Mouse (Mus musculus): ENCODE measurements around the gene Mink1. TPM values are rescaled to one million over a fixed set of nuclear protein-coding genes. Genes with fewer than 3 reads are reported as not detected.

The Mink1 gene
- polyA plus RNA-seq, 1 experiment from 2014 or later, result 17.9 TPM

DNA sequence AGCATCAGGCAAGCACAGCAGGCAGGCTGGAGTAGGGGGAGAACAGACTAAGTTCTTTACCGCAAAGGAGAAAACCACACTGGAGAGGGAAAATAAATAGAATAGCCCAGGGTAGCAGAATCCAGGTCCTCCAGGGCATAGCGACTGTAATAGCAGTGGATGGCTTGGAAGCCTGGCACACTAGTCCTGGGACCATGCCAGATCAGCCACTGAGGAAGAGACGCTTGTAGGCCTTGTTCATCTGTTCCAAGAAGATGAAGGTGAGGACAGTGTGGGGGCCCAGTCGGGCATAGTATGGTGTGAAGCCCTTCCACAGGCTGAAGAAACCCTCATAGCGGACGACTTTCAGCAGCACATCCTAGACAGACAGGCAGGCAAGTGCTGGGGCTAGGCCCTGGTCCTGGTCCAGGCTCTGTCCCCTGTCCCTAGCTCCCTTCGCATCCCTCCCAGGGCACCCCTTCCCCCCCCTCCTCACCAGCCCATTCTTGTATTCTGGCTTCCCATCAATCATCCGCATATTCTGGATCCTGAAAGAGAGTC, 82.0 kb downstream of the Mink1 start:
- H3K9ac ChIP-seq, result no peak overlapping the region

DNA sequence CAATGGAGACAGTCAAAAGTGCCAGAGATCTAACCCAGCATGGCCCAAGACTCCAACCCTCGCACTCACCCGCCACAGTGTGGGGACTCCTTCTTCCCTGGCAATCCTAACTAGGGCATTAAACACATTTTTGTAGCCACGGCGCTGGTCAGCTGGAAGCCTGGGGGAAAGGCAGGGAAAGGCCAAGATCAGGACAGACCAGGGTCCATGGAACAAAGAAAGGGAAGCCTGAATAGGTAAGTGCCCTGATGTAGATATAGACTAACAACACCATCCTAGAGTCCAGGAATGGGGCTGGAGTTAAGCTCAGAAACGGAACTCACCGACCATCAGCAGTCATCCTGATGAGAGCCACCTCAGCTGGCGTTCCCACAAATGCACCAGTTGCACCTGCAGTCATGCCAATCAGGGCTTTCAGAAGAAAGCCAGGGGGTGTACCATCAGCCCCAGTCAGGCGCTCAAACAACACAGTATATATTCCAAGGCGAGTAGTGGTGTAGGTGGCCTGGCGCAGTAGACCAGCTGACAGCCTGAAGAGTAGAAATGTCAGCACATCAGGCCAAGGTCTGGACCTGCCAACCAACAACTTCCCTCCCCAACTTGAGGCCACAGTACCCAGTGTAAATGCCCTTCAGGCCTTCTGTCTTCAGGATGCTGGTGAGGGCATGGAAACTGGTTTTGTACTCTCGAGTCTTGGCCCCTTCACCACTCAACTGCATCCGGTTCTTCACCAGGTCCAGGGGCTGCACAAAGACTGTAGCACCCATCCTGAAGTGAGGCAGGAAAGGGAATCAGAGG, 83.0 kb downstream of the Mink1 start:
- H3K36me3 ChIP-seq (replicated peaks), result peaks cover 28% of the 10 kb centered on the region
- peak overlapping the region; percentile 80 for H3K4me3 ChIP-seq
- H3K9me3 ChIP-seq, result no peaks in the 10 kb centered on the region
- H3K9ac ChIP-seq, result peak overlapping the region; percentile 85
- no peak; the same call in 1 of the 2 replicates for ATAC-seq (replicated peaks)
- peaks cover 33% of the 10 kb centered on the region for H3K4me1 ChIP-seq
- H3K4me2 ChIP-seq, result peak overlapping the region; percentile 84
- 93% methylated on average over 12 of the region's 12 CpGs for WGBS
- H3K27me3 ChIP-seq (replicated peaks), result no peaks in the 10 kb centered on the region
- peak overlapping the region; percentile 95; the same call in 1 of the 2 replicates for H3K27ac ChIP-seq

More for the DNA sequence above, 82.0 kb downstream of the Mink1 start:
- peaks cover 33% of the 10 kb centered on the region for H3K4me1 ChIP-seq
- no peaks in the 10 kb centered on the region for H3K27me3 ChIP-seq (replicated peaks)
- WGBS, result 96% methylated on average over 8 of the region's 8 CpGs
- no peak overlapping the region for H3K27ac ChIP-seq
- ATAC-seq (replicated peaks), result no peak
- no peak overlapping the region for H3K4me2 ChIP-seq
- peaks cover 19% of the 10 kb centered on the region for H3K36me3 ChIP-seq (replicated peaks)
- no peaks in the 10 kb centered on the region for H3K9me3 ChIP-seq
- no peak overlapping the region for H3K4me3 ChIP-seq

DNA sequence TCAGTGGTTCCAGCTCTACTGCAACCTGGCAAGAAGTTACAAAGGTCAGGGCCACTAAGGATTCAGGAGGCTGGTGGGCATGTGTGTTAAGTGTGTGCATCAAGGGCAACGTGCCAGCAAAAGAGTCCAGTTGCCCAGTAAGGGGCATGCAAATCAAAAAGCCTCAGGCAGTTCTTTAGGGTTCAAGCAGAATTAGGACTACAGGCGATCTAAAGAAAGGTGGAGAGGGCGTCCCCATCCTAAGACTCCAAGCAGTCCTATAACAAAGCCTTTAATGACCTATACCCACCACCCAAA, 83.5 kb downstream of the Mink1 start:
- H3K27me3 ChIP-seq (replicated peaks), result no peaks in the 10 kb centered on the region
- no peaks in the 10 kb centered on the region for H3K9me3 ChIP-seq
- H3K9ac ChIP-seq, result peak overlapping the region; percentile 85
- H3K4me1 ChIP-seq, result peaks cover 38% of the 10 kb centered on the region
- H3K4me3 ChIP-seq, result peak overlapping the region; percentile 80
- peaks cover 33% of the 10 kb centered on the region for H3K36me3 ChIP-seq (replicated peaks)
- peak overlapping the region; percentile 84 for H3K4me2 ChIP-seq
- WGBS, result 12% methylated on average over 3 of the region's 3 CpGs
- peak overlapping the region; percentile 95 for H3K27ac ChIP-seq
- ATAC-seq (replicated peaks), result no peak; the same call in 1 of the 2 replicates

DNA sequence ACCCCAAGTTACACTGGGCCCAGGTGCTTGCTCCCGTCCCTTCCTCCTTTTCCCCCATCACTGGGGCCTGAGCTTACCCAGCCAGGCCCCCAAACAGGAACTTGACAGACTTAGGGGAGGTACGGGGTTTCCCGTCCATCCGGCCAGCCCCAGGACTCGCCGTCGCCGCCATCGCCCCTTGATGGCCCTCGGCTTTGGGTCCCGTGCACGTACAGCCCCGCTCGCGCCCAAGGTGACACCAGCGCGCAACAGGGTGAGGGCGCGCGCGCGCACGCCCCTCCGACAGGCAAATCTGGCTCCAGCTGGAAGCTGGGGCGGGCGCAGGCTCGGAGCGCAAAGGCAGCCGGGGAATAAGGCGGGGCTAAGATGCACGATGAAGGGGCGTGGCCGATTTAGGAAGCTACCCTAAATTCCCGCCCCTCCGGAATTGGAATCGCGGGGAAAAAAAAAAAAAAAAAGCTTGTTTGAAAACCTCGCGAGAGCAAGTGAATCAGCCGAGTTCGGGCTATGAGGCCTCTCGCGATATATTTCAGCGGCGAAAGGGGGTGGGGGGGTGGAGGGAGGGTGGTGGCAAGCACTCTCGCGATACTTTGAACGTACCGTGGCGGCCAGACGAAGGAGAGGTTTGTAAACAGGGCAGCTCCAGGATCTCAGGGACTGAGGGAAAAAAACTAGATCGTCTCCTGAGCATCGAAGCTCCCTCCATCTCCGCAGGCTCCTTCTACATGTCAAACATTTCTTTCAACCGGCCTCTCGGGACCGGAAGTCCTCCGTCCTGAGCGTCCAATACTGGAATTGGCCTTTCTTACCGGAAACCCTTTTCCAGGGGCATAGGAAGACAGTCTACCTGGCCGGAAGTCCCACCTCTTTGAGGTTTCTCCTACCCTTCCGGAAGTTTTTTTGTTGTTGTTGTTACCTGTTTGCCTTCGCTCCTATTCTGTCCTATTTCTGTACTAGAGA, 84.3 kb downstream of the Mink1 start, which contains the start of the genes Rnf167 and Slc25a11:
TSS of gene Rnf167 (plus strand) at position 545 of the 960 bp plus-strand sequence.
TSS of gene Slc25a11 (minus strand) at position 789 of the 960 bp plus-strand sequence.
- Histone ChIP-seq H3K4me2 (peak within 1 kb of the TSS; percentile 97), H3K36me3 (replicated peaks) (peaks cover 36% of the 10 kb centered on the region), H3K9me3 (no peaks in the 10 kb centered on the region), H3K27ac (peak within 1 kb of the TSS; percentile 95), H3K4me1 (peaks cover 40% of the 10 kb centered on the region), H3K4me3 (peak within 1 kb of the TSS; percentile 80), H3K9ac (peak within 1 kb of the TSS; percentile 85), H3K27me3 (replicated peaks) (no peaks in the 10 kb centered on the region)
- peak; percentile 92 for ATAC-seq (replicated peaks)
- WGBS, result 0% methylated on average over 63 of the region's 63 CpGs

DNA sequence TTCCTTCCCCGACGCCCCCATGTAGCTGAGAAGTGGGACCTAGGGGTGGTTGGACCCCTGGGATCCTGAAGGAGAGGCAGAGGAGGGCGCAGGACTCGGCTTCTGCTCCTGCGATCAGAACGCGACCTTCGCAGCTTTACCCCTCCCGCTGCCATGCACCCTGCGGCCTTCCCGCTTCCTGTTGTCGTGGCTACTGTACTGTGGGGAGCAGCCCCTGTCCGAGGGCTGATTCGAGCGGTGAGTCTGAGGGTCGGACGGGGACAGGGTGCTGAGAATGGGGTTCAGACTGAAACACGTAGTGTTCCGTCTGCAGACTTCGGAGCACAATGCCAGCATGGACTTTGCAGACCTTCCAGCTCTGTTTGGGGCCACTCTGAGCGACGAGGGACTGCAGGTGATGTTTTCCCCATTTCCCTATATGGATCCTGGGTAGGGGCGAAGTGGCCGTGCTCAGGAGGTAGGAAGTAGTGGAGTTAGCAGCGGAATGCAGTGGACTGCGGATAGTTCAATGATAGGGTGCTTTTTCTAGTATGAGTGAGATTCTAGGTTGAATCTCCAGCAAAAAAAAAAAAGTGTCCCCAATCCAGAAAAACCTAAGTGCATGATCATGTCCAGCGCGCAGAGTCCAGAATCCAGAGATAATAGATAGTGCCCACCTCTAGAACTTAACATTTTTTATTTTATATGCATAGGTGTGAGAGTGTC, 85.2 kb downstream of the Mink1 start:
- ATAC-seq (replicated peaks), result peak; percentile 27
- Histone ChIP-seq H3K27me3 (replicated peaks) (no peaks in the 10 kb centered on the region), H3K9ac (peak overlapping the region; percentile 67), H3K4me1 (peaks cover 49% of the 10 kb centered on the region), H3K4me2 (peak overlapping the region; percentile 97), H3K9me3 (no peaks in the 10 kb centered on the region), H3K36me3 (replicated peaks) (peaks cover 42% of the 10 kb centered on the region), H3K4me3 (peak overlapping the region; percentile 80), H3K27ac (peak overlapping the region; percentile 95)
- WGBS, result 6% methylated on average over 28 of the region's 28 CpGs

GRCm38 (mm10) chr11:70648512-70648911, 85.8 kb downstream of the Mink1 start:
- Histone ChIP-seq H3K4me3 (peak overlapping the region; percentile 80), H3K4me2 (peak overlapping the region; percentile 97), H3K36me3 (replicated peaks) (peaks cover 39% of the 10 kb centered on the region), H3K4me1 (peaks cover 54% of the 10 kb centered on the region), H3K9me3 (no peaks in the 10 kb centered on the region), H3K9ac (0 out of 2 replicates have a peak overlapping the region, but pooled peaks have one; percentile 67), H3K27me3 (replicated peaks) (no peaks in the 10 kb centered on the region), H3K27ac (no peak overlapping the region)
- ATAC-seq (replicated peaks), result no peak
- 87% methylated on average over 4 of the region's 4 CpGs for WGBS

DNA sequence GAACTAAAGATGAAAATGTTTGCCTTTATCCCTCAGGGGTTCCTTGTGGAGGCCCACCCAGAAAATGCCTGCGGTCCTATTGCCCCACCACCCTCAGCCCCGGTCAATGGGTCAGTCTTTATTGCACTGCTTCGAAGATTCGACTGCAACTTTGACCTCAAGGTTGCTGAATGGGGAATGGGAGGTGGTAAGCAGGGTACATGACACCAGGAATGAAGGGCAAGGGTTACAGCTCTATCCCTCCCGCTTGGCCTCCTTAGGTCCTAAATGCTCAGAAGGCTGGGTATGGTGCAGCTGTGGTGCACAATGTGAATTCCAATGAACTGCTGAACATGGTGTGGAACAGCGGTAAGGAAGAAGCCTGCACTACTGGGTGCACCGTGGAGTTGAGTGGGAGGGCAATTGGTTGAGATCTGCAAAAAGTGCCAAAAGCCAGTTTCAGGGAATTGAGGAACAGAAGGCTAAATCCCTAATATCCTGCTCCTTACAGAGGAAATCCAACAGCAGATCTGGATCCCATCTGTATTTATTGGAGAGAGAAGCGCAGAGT, 86.6 kb downstream of the Mink1 start:
- Histone ChIP-seq H3K9me3 (no peaks in the 10 kb centered on the region), H3K4me1 (peaks cover 54% of the 10 kb centered on the region), H3K4me3 (no peak overlapping the region), H3K4me2 (no peak overlapping the region), H3K27ac (no peak overlapping the region), H3K36me3 (replicated peaks) (peaks cover 36% of the 10 kb centered on the region), H3K27me3 (replicated peaks) (no peaks in the 10 kb centered on the region), H3K9ac (no peak overlapping the region)
- ATAC-seq (replicated peaks), result no peak
- 85% methylated on average over 8 of the region's 8 CpGs for WGBS

GRCm38 (mm10) chr11:70650322-70651175, 87.9 kb downstream of the Mink1 start:
- Histone ChIP-seq H3K9ac (no peak overlapping the region), H3K9me3 (no peaks in the 10 kb centered on the region), H3K27me3 (replicated peaks) (no peaks in the 10 kb centered on the region), H3K4me3 (no peak overlapping the region), H3K4me1 (peaks cover 52% of the 10 kb centered on the region), H3K4me2 (no peak overlapping the region), H3K27ac (no peak overlapping the region), H3K36me3 (replicated peaks) (peaks cover 31% of the 10 kb centered on the region)
- ATAC-seq (replicated peaks), result no peak
- WGBS, result 82% methylated on average over 12 of the region's 12 CpGs

GRCm38 (mm10) chr11:70651391-70651790, 88.7 kb downstream of the Mink1 start:
- 81% methylated on average over 2 of the region's 2 CpGs for WGBS
- H3K27me3 ChIP-seq (replicated peaks), result no peaks in the 10 kb centered on the region
- no peak overlapping the region for H3K9ac ChIP-seq
- ATAC-seq (replicated peaks), result no peak
- H3K9me3 ChIP-seq, result no peaks in the 10 kb centered on the region
- H3K4me3 ChIP-seq, result no peak overlapping the region
- H3K27ac ChIP-seq, result no peak overlapping the region
- H3K4me1 ChIP-seq, result peaks cover 52% of the 10 kb centered on the region
- no peak overlapping the region for H3K4me2 ChIP-seq
- H3K36me3 ChIP-seq (replicated peaks), result peaks cover 31% of the 10 kb centered on the region

DNA sequence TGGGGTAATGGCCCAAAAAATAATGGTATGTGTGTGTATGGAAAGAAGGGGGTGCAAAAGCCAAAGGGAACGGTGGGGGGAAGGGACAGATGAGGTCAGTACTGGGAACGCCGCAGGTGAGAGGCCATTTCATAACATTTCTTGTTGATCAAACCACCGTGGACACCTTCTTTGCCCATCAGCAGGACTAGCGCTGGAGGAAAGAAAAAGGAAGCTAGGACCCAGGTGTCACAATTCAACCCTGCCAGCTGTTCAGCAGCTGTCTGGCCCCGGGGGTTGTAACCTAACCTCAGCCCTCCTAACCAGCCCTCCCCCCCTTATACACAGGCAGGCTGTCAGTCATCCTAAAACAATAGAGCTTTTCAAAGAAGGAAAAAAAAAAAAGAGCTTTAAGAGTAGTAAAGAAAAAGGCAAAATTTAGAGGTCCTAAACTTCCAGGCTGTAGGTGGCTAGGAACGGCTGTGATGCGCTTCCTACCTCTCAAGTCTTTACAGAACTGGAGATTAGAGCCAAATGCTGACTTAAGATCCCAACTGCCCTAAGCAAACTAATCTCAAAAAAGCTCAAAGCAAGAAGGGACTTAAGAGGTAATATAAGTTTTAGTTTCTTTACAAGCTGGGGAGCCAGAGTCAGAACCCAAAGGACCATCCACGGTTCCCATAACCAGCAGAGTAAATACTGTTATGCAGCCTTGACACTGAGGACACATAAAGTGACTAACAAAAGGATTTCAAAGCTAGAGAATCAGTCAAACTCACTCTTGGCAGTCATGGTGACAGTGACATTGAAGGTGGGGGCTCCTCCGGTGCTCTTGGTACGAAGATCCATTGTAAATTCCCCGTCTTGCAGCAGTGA, 89.6 kb downstream of the Mink1 start:
- ATAC-seq (replicated peaks), result no peak
- Histone ChIP-seq H3K4me2 (peak overlapping the region; percentile 93), H3K9me3 (no peaks in the 10 kb centered on the region), H3K4me1 (peaks cover 54% of the 10 kb centered on the region), H3K27ac (no peak overlapping the region), H3K4me3 (peak overlapping the region; percentile 99), H3K36me3 (replicated peaks) (peaks cover 31% of the 10 kb centered on the region), H3K27me3 (replicated peaks) (0 out of 2 replicates have a peak, but pooled peaks cover 2% of the 10 kb centered on the region), H3K9ac (no peak overlapping the region)
- 71% methylated on average over 12 of the region's 12 CpGs for WGBS
